Mouse (Mus musculus) G1E (cell line): ENCODE results near the gene Tial1. TPM values are rescaled to one million over a fixed set of nuclear protein-coding genes. Genes with fewer than 3 reads are reported as not detected.

Experiments
- ATAC-seq: 2 replicates; pipeline ENCODE4 v1.8.0; 2016; ENCODE audit warnings: mild to moderate bottlenecking; ENCODE audit not compliant: insufficient number of reproducible peaks, poor library complexity, low FRiP score, severe bottlenecking; ENCODE audit errors: extremely low read depth
- DNase-seq: peaks from one replicate; pipeline ENCODE4 v3.0.0; 2012; ENCODE audit warnings: low spot score
- H3K27me3 ChIP-seq: 2 replicates; pipeline ENCODE4 v1.6.1; 2012; ENCODE audit warnings: mild to moderate bottlenecking, low read length, inconsistent platforms; ENCODE audit not compliant: insufficient read depth
- H3K36me3 ChIP-seq: replicated peaks from 2 replicates; pipeline ENCODE3; 2012; ENCODE audit warnings: mild to moderate bottlenecking, inconsistent platforms
- H3K4me1 ChIP-seq: 2 replicates; pipeline ENCODE4 v1.6.1; 2012; ENCODE audit warnings: low read depth, low read length, inconsistent platforms, mixed read lengths; ENCODE audit not compliant: insufficient read depth
- H3K4me3 ChIP-seq: 2 replicates; pipeline ENCODE4 v1.5.1; 2012; ENCODE audit warnings: low read depth, mild to moderate bottlenecking, inconsistent platforms, low read length, moderate library complexity, mixed read lengths
- H3K9me3 ChIP-seq: replicated peaks from 2 replicates; pipeline ENCODE4 v1.6.1; 2012; ENCODE audit warnings: inconsistent platforms
- CTCF ChIP-seq: IDR thresholded peaks from 2 replicates; pipeline ENCODE4 v1.5.1; 2012; ENCODE audit warnings: low read depth, low read length, inconsistent platforms, mixed read lengths
- GATA1 ChIP-seq: IDR thresholded peaks from 2 replicates; pipeline ENCODE4 v1.6.1; 2012; ENCODE audit warnings: borderline replicate concordance, low read length, inconsistent platforms, mixed read lengths
- GATA2 ChIP-seq: IDR thresholded peaks from 2 replicates; pipeline ENCODE4 v1.6.1; 2012; ENCODE audit warnings: low read depth, low read length, inconsistent platforms, borderline replicate concordance
- POLR2AphosphoS5 ChIP-seq: IDR thresholded peaks from 2 replicates; pipeline ENCODE4 v1.6.1; 2012; ENCODE audit warnings: low read depth, low read length, inconsistent platforms; ENCODE audit not compliant: insufficient replicate concordance
- TAL1 ChIP-seq: conservative IDR thresholded peaks from 2 replicates; pipeline ENCODE4 v1.6.1; 2012; ENCODE audit warnings: low read depth, low read length, inconsistent platforms, mixed read lengths
- polyA plus RNA-seq: library from polyadenylated mRNA; stranded (reverse); fragments of >175 nt; gene quantifications from 2 replicates; pipeline ENCODE4 v1.2.3, GENCODE M21; 2012
- total RNA-seq, 2 experiments: library from RNA; stranded (forward) in 1 of 2; stranded (reverse) in 1 of 2; fragments of 200-1000 nt in 1 of 2; fragments of >200 nt in 1 of 2; fragmentation: Nextera tagmentation in 1 of 2; gene quantifications; 2 replicates each; pipeline ENCODE4 v1.2.3; 2014 to 2017

Tial1 gene
- total and polyA plus RNA-seq, 3 experiments: 59.7 to 139 (median 70.7) TPM

DNA sequence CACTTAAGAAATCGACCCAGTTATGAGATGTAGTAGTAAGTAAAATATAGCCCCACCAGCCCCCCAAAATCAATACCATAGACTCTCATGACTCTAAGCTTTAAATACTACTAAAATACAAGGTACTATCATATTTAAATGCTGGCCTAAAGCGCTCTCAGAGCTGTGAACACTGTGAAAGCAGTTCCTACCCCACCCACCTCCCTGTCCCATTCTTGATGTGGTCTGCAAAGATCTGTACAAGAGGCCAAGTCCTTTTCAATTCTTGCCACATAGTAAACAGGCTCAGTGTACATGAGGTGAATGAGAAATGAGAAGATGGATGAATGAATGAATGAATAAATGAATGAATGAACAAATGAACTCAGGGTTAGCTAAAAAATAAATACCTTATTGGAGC, 64.5 kb downstream of the Tial1 start:
- H3K9me3 ChIP-seq: peaks cover 7% of the 10 kb centered on the region
- no peaks in the 10 kb centered on the region for H3K27me3 ChIP-seq
- no peak for DNase-seq
- H3K4me1 ChIP-seq: peaks cover 83% of the 10 kb centered on the region
- peaks cover 85% of the 10 kb centered on the region for H3K36me3 ChIP-seq
- no peak overlapping the region for H3K4me3 ChIP-seq
- ATAC-seq: no peak
- no peak for TF ChIP-seq GATA1
- TF ChIP-seq CTCF: no peak
- no peak for TF ChIP-seq TAL1
- no peak for TF ChIP-seq GATA2
- no peak for TF ChIP-seq POLR2AphosphoS5

DNA sequence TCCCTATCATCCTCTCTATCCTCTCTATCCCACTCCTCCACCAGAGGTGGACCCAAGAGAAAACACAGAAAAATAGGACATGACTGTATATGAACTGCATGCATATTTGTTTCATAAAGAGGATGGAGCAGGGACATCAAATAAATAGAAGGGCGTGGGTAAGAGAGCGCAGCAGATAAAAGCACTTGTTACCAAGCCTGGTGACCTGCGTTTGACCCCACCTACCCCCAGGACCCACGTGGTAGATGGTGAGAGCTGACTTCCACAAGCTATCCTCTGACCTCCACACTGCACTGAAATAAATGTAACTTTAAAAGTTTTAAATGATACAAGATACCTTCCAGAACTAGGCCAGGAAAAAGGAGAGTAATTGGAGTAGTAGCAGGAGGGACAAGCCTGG, 67.8 kb downstream of the Tial1 start:
- TF ChIP-seq TAL1 (no peak), POLR2AphosphoS5 (no peak), CTCF (no peak), GATA2 (no peak), GATA1 (no peak)
- DNase-seq (no peak), ATAC-seq (no peak)
- Histone ChIP-seq H3K9me3 (no peaks in the 10 kb centered on the region), H3K27me3 (no peaks in the 10 kb centered on the region), H3K4me3 (peak overlapping the region; percentile 40; the same call in 1 of the 2 replicates), H3K36me3 (peaks cover 87% of the 10 kb centered on the region), H3K4me1 (peaks cover 89% of the 10 kb centered on the region)

DNA sequence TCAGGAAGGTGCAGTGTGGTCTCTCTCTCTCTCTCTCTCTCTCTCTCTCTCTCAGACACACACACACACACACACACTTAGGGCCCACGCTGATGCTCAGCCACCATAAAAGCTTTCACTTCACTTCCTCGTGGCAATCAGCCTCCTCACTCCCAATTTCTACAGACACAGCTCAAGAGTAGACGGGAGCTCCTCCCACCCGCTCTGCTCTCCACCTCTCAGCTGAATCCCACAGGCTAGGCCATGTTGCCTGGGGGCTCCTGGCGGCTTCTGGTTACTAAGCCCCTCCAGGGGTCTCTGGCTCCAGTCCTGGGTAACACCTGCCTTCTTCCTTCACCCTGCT, 68.6 kb downstream of the Tial1 start:
- H3K27me3 ChIP-seq: no peaks in the 10 kb centered on the region

DNA sequence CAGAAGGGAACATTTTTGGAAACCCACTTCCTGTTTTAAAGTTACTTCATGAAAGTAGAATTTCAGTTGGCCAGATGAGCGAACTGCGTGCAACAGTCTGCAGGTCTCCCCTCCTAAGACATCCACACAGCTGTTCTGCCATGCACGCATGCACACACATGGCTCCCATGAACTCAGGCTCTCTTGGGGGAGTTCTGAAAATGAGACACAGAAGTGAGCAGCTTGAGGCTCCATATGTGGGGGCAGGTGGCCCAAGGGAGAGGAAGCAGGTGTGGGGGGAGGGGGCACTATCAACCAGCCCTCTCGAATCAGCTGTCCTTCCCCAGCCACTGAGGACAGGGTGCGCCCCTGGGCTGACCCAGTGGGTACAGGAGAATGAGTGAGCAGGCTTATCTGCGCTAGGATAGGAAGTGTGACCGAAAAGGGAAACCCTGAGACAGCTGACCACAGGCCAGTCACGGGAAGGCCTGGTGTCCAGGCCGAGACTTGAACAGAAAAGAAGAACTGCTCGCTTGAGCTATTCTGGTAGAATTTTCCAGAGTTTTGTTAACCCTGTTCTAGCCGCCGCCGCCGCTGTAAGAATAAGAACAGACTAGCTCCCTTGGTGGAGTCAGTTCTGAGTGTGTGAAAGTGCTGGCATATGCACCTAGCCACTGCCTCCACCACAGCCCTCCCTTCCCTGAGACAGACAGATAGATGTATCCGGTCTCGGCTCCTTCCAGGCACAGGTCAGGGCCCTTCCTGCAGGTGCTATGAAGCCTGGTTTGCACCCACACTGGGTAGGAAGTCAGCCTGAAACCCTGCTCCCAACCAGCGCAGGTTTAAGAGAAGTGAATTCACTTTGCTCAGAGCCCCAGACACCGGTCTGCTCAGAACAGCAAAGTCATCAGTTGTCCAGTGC, 69.2 kb downstream of the Tial1 start:
- H3K36me3 ChIP-seq: peaks cover 80% of the 10 kb centered on the region
- peak overlapping the region; percentile 59; the same call in 1 of the 2 replicates for H3K4me3 ChIP-seq

More for the DNA sequence above, 68.6 kb downstream of the Tial1 start:
- ATAC-seq (no peak), DNase-seq (peak; percentile 44)
- Histone ChIP-seq H3K36me3 (peaks cover 87% of the 10 kb centered on the region), H3K9me3 (no peaks in the 10 kb centered on the region), H3K4me1 (peaks cover 85% of the 10 kb centered on the region), H3K4me3 (peak overlapping the region; percentile 59; the same call in 1 of the 2 replicates)
- no peak for TF ChIP-seq GATA2
- TF ChIP-seq POLR2AphosphoS5: no peak
- no peak for TF ChIP-seq CTCF

DNA sequence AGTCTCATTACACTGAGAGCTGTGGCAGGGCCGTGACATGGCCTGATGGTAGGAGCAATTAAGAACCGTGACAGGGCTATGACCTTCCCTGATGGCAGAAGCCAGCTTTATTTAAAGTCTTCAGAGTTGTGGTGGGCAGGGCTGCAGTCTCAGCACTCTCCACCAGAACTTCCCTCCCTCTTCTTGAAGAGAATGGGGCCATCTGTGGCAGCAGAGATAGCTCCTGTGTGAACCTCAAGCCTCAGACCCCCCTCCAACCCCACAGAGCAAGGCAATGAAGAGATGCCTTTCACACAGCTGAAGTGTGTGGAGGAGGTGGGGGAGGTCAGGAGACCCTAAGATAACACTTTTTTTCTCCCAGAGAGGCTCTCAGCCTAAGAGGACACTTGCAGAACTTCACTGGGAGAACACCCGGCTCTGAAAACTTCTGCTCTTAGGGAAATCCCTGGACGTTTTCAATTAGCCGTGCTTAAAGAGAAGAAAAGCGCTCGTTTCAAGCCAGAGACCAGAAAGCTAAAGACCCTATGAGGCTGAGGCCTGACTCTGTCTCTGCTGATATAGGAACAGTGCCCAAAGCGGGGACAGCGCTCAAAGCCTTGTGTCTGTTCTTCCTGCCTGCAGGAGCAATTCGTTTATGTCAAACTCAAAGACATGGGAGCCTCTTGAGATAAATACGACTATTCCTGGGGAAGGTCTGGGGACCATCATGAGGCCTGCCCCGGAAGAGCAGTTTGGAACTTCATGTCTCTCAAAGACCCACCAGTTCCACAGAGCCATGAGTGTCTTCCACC, 70.1 kb downstream of the Tial1 start:
- no peak overlapping the region; the same call in 1 of the 2 replicates for H3K4me3 ChIP-seq
- no peak for TF ChIP-seq POLR2AphosphoS5
- TF ChIP-seq GATA2: no peak
- TF ChIP-seq TAL1: 0 out of 2 replicates have a peak, but pooled peaks have one; percentile 27
- TF ChIP-seq GATA1: no peak
- no peak for TF ChIP-seq CTCF
- H3K27me3 ChIP-seq: no peaks in the 10 kb centered on the region
- H3K9me3 ChIP-seq: no peaks in the 10 kb centered on the region
- H3K4me1 ChIP-seq: peaks cover 71% of the 10 kb centered on the region
- ATAC-seq (peak; percentile 51), DNase-seq (peak; percentile 58)
- H3K36me3 ChIP-seq: peaks cover 73% of the 10 kb centered on the region

More for the DNA sequence above, 69.2 kb downstream of the Tial1 start:
- ATAC-seq (peak; percentile 18; the same call in 1 of the 2 replicates), DNase-seq (no peak)
- Histone ChIP-seq H3K9me3 (no peaks in the 10 kb centered on the region), H3K27me3 (no peaks in the 10 kb centered on the region), H3K4me1 (peaks cover 79% of the 10 kb centered on the region)
- no peak for TF ChIP-seq CTCF
- no peak for TF ChIP-seq TAL1
- TF ChIP-seq GATA1: no peak
- no peak for TF ChIP-seq POLR2AphosphoS5
- TF ChIP-seq GATA2: no peak

Other genes with a start within 250 kb of the Tial1 start
- gene Armc5, start 224.4 kb downstream of the Tial1 start, total RNA-seq (2014; fragmentation: Nextera tagmentation): 10.2 and 12.0 TPM in 2 replicates
- 5.6 and 7.6 TPM in 2 replicates for gene Armc5, start 224.4 kb downstream of the Tial1 start, total RNA-seq (2017)
- 22.8 and 23.8 TPM in 2 replicates for gene Armc5, start 224.4 kb downstream of the Tial1 start, polyA plus RNA-seq
- 3.8 and 5.5 TPM in 2 replicates for gene 9130023H24Rik, start 223.7 kb downstream of the Tial1 start, total RNA-seq (2014; fragmentation: Nextera tagmentation)
- 5.5 and 6.1 TPM in 2 replicates for gene 9130023H24Rik, start 223.7 kb downstream of the Tial1 start, total RNA-seq (2017)
- 0.72 and 0.73 TPM in 2 replicates for gene 9130023H24Rik, start 223.7 kb downstream of the Tial1 start, polyA plus RNA-seq
- gene Tgfb1i1, start 214.9 kb downstream of the Tial1 start, total RNA-seq (2014; fragmentation: Nextera tagmentation): 0.34 TPM in 1 of 2 replicates, not detected in the other
- gene Tgfb1i1, start 214.9 kb downstream of the Tial1 start, total RNA-seq (2017): 0.11 TPM in 1 of 2 replicates, not detected in the other
- 0.05 TPM in 1 of 2 replicates, not detected in the other for gene Tgfb1i1, start 214.9 kb downstream of the Tial1 start, polyA plus RNA-seq
- not detected in 2 replicates for gene Slc5a2, start 196.1 kb downstream of the Tial1 start, total RNA-seq (2014; fragmentation: Nextera tagmentation)
- 0.55 TPM in 1 of 2 replicates, not detected in the other for gene Slc5a2, start 196.1 kb downstream of the Tial1 start, total RNA-seq (2017)
- 0.05 TPM in 1 of 2 replicates, not detected in the other for gene Slc5a2, start 196.1 kb downstream of the Tial1 start, polyA plus RNA-seq
- 89.4 and 93.4 TPM in 2 replicates for gene BC017158, start 163.5 kb downstream of the Tial1 start, total RNA-seq (2014; fragmentation: Nextera tagmentation)
- gene BC017158, start 163.5 kb downstream of the Tial1 start, total RNA-seq (2017): 26.8 and 35.3 TPM in 2 replicates
- 31.7 and 33.5 TPM in 2 replicates for gene BC017158, start 163.5 kb downstream of the Tial1 start, polyA plus RNA-seq
- gene Rgs10, start 43.0 kb downstream of the Tial1 start, total RNA-seq (2014; fragmentation: Nextera tagmentation): 156 and 172 TPM in 2 replicates
- gene Rgs10, start 43.0 kb downstream of the Tial1 start, total RNA-seq (2017): 121 and 126 TPM in 2 replicates
- 133 and 183 TPM in 2 replicates for gene Rgs10, start 43.0 kb downstream of the Tial1 start, polyA plus RNA-seq
- 17.7 and 20.9 TPM in 2 replicates for gene Bag3, start 61.9 kb upstream of the Tial1 start, total RNA-seq (2014; fragmentation: Nextera tagmentation)
- 5.7 and 9.1 TPM in 2 replicates for gene Bag3, start 61.9 kb upstream of the Tial1 start, total RNA-seq (2017)
- gene Bag3, start 61.9 kb upstream of the Tial1 start, polyA plus RNA-seq: 107 and 121 TPM in 2 replicates
- 40.6 and 44.0 TPM in 2 replicates for gene Inpp5f, start 149.6 kb upstream of the Tial1 start, total RNA-seq (2014; fragmentation: Nextera tagmentation)
- 21.4 and 23.8 TPM in 2 replicates for gene Inpp5f, start 149.6 kb upstream of the Tial1 start, total RNA-seq (2017)
- gene Inpp5f, start 149.6 kb upstream of the Tial1 start, polyA plus RNA-seq: 5.6 and 7.6 TPM in 2 replicates